Mouse (Mus musculus) heart, embryonic 10.5 days (tissue): ENCODE data around the gene Gm11060. TPM values are rescaled to one million over a fixed set of nuclear protein-coding genes. Genes with fewer than 3 reads are reported as not detected.

Experiments
- DNase-seq: peaks from one replicate; pipeline ENCODE4 v3.0.0-alpha.2; 2017; ENCODE audit warnings: low spot score
- H3K27ac ChIP-seq: fragments of 300-500 bp; sonication (generic); 2 replicates; pipeline ENCODE4 v1.5.1; 2016; ENCODE audit warnings: mild to moderate bottlenecking
- H3K27me3 ChIP-seq: fragments of 300-500 bp; sonication (generic); 2 replicates; pipeline ENCODE4 v1.6.1; 2016; ENCODE audit warnings: mild to moderate bottlenecking; ENCODE audit not compliant: poor library complexity, insufficient read depth, severe bottlenecking
- H3K36me3 ChIP-seq: fragments of 300-500 bp; sonication (generic); 2 replicates; pipeline ENCODE4 v1.6.1; 2016; ENCODE audit warnings: mild to moderate bottlenecking, moderate library complexity
- H3K4me1 ChIP-seq: fragments of 300-500 bp; sonication (generic); 2 replicates; pipeline ENCODE4 v1.6.1; 2016; ENCODE audit warnings: mild to moderate bottlenecking
- H3K4me3 ChIP-seq: fragments of 300-500 bp; sonication (generic); 2 replicates; pipeline ENCODE4 v1.5.1; 2016; ENCODE audit warnings: mild to moderate bottlenecking, moderate library complexity
- H3K9me3 ChIP-seq: fragments of 300-500 bp; sonication (generic); 2 replicates; pipeline ENCODE4 v1.6.1; 2016; ENCODE audit warnings: mild to moderate bottlenecking, moderate library complexity
- WGBS: fragments of 180-500 bp; shearing (Covaris S2); methylation state at CpG from one replicate; pipeline ENCODE4 v1.1.7; 2016; 5-methylcytosine and 5-hydroxymethylcytosine counted together
- polyA plus RNA-seq: library from polyadenylated mRNA; unstranded; fragments of >200 nt; fragmentation: Nextera tagmentation; extraction: Ambion mirVana; gene quantifications from 2 replicates; pipeline ENCODE4 v1.2.1, GENCODE M21; 2016

Gm11060 gene
- polyA plus RNA-seq, 1 experiment from 2014 or later = not detected

DNA sequence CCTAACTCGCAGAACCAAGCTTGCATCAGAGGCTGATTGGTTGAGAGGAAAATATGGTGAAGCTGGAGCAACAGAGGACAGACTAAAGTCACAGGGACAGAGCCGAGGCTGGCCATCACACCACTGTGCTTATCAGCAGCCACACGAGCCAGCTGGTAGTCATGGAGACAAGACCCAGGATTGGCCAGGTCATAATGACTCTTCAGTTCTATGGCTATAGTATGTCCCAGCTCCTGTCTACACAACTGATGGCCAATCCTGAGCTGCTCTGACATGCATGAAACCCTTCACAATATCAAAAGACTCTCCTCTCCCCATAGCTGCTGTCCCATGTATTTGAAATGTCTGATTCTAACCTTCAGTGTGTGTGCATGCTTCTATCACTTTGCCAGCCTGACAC, 3.8 kb upstream of the Gm11060 start:
- no peak overlapping the region for H3K4me3 ChIP-seq
- H3K4me1 ChIP-seq = no peaks in the 10 kb centered on the region; the same call in 1 of the 2 replicates
- no peaks in the 10 kb centered on the region for H3K36me3 ChIP-seq
- H3K27me3 ChIP-seq = no peaks in the 10 kb centered on the region
- no peak for DNase-seq
- no peaks in the 10 kb centered on the region for H3K9me3 ChIP-seq
- WGBS = 47% methylated on average over 3 of the region's 3 CpGs
- no peak overlapping the region for H3K27ac ChIP-seq

- 70% methylated on average over 4 of the region's 4 CpGs for WGBS
- H3K4me3 ChIP-seq = no peak overlapping the region
- no peaks in the 10 kb centered on the region for H3K9me3 ChIP-seq
- no peaks in the 10 kb centered on the region for H3K27me3 ChIP-seq
- no peak for DNase-seq
- no peaks in the 10 kb centered on the region; the same call in 1 of the 2 replicates for H3K4me1 ChIP-seq
- no peaks in the 10 kb centered on the region for H3K36me3 ChIP-seq
- no peak overlapping the region for H3K27ac ChIP-seq
Observed at GRCm38 (mm10) chr2:105089083-105089482, 2.7 kb upstream of the Gm11060 start.

DNA sequence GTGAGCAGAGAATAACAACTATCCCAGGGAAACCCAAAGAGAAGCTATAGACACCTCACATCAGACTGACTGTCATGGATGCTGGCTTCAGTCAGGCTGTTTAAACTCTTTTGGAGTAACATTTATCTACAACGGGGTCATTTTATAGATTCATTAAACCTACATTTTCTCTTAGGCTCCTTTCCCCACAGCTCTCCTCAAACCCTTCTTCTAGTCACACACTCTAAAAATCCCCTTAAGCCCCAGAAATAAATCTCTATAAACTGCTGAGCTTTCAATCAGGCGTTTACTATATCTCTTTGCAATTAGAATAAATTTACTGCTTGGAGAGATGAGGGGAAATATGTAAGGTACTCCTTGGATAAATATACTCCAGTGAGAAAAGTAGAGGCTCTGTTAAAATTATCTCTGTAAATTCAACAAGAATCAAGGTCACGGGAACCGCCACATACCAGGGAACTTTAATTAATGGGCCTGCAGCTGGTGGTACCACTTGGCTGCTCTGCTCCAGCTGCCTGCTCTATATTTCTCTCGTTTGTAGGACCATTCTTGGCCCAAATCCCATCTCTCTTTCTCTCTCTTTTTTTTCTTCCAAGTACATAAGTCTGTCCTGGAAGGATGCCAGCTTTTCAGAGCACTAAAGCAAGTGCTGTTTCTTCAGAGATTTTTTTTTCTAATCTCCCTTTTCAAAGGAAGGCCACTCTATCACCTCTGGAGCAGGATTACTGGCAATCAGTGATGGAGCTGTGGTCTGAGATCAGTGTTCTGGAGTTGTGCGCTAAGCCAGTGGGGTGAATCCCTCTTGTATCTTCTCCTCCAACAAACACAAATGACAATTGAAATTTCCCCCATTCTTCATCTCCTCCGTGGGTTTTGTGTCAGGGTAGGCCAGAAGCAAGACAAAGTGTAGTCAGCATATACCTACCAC, 2.0 kb upstream of the Gm11060 start:
- Histone ChIP-seq H3K4me3 (no peak overlapping the region), H3K4me1 (no peaks in the 10 kb centered on the region; the same call in 1 of the 2 replicates), H3K27me3 (no peaks in the 10 kb centered on the region), H3K9me3 (no peaks in the 10 kb centered on the region), H3K36me3 (no peaks in the 10 kb centered on the region), H3K27ac (no peak overlapping the region)
- WGBS = 52% methylated on average over 7 of the region's 7 CpGs
- no peak for DNase-seq

DNA sequence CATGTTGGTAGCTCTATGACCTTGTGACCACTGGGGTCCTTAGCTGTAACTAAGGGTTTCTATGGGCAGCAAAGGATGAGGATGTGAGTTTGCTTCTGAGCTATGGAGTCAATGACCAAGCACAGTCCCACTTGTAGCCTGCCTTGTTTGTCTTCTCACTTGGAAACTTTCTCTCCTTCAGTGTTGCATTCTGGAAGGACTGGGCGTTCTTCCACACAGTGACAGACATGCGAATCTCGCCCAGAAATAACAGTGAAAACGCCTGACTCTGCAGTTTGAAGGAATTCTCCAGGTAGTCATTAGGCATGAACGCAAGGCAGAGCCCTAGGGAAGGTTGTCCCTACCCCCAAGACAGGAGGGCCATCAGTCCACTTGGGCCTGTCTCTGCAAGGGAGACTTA, 827 bp upstream of the Gm11060 start:
- no peaks in the 10 kb centered on the region for H3K27me3 ChIP-seq
- 68% methylated on average over 5 of the region's 5 CpGs for WGBS
- H3K27ac ChIP-seq = no peak overlapping the region
- no peaks in the 10 kb centered on the region for H3K9me3 ChIP-seq
- DNase-seq = no peak
- no peaks in the 10 kb centered on the region; the same call in 1 of the 2 replicates for H3K4me1 ChIP-seq
- H3K36me3 ChIP-seq = no peaks in the 10 kb centered on the region
- no peak overlapping the region for H3K4me3 ChIP-seq

GRCm38 (mm10) chr2:105097294-105097953, 5.6 kb downstream of the Gm11060 start:
- Histone ChIP-seq H3K27me3 (no peaks in the 10 kb centered on the region), H3K4me1 (0 out of 2 replicates have a peak, but pooled peaks cover 4% of the 10 kb centered on the region), H3K9me3 (no peaks in the 10 kb centered on the region), H3K4me3 (no peak overlapping the region), H3K36me3 (no peaks in the 10 kb centered on the region), H3K27ac (no peak overlapping the region)
- DNase-seq = no peak
- WGBS = 90% methylated on average over 22 of the region's 22 CpGs

DNA sequence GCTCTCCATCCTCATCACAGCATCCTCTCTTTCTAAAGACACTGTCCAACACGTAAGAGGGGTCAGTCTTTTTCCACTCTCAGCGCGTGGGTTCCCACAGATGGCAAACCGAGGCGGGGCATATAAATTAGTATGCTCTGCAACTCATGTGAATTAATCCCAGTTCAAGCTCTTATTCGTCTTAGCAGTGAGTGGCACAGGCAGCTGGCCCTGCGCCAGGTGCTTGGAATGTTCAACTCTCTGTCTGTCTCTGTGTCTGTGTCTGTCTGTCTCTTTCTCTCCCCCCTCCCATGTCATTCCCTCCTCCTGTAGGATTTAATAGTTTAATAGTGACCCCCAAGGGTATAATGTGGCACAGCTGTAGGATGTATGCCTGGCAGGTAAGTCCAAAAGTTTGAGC, 7.6 kb downstream of the Gm11060 start:
- DNase-seq = no peak
- Histone ChIP-seq H3K4me1 (0 out of 2 replicates have a peak, but pooled peaks cover 4% of the 10 kb centered on the region), H3K4me3 (no peak overlapping the region), H3K36me3 (no peaks in the 10 kb centered on the region), H3K27me3 (no peaks in the 10 kb centered on the region), H3K27ac (no peak overlapping the region), H3K9me3 (no peaks in the 10 kb centered on the region)
- WGBS = 80% methylated on average over 7 of the region's 7 CpGs

- no peak for DNase-seq
Observed at GRCm38 (mm10) chr2:105100541-105100940, 8.7 kb downstream of the Gm11060 start.

GRCm38 (mm10) chr2:105108703-105109158, 16.9 kb downstream of the Gm11060 start:
- H3K27ac ChIP-seq = no peak overlapping the region
- no peaks in the 10 kb centered on the region for H3K4me1 ChIP-seq
- no peaks in the 10 kb centered on the region for H3K36me3 ChIP-seq
- WGBS = 34% methylated on average over 6 of the region's 6 CpGs
- H3K9me3 ChIP-seq = no peaks in the 10 kb centered on the region
- H3K27me3 ChIP-seq = peaks cover 17% of the 10 kb centered on the region
- no peak overlapping the region for H3K4me3 ChIP-seq
- no peak for DNase-seq

More at GRCm38 (mm10) chr2:105100541-105100940, 8.7 kb downstream of the Gm11060 start:
- Histone ChIP-seq H3K36me3 (no peaks in the 10 kb centered on the region), H3K9me3 (no peaks in the 10 kb centered on the region), H3K27me3 (no peaks in the 10 kb centered on the region), H3K4me1 (0 out of 2 replicates have a peak, but pooled peaks cover 4% of the 10 kb centered on the region), H3K27ac (no peak overlapping the region), H3K4me3 (no peak overlapping the region)
- WGBS = 57% methylated on average over 7 of the region's 7 CpGs

- WGBS = 27% methylated on average over 9 of the region's 9 CpGs
- Histone ChIP-seq H3K27ac (no peak overlapping the region), H3K9me3 (no peaks in the 10 kb centered on the region), H3K4me3 (no peak overlapping the region), H3K4me1 (no peaks in the 10 kb centered on the region), H3K27me3 (peaks cover 44% of the 10 kb centered on the region), H3K36me3 (no peaks in the 10 kb centered on the region)
- no peak for DNase-seq
Observed at GRCm38 (mm10) chr2:105114074-105114473, 22.3 kb downstream of the Gm11060 start.

DNA sequence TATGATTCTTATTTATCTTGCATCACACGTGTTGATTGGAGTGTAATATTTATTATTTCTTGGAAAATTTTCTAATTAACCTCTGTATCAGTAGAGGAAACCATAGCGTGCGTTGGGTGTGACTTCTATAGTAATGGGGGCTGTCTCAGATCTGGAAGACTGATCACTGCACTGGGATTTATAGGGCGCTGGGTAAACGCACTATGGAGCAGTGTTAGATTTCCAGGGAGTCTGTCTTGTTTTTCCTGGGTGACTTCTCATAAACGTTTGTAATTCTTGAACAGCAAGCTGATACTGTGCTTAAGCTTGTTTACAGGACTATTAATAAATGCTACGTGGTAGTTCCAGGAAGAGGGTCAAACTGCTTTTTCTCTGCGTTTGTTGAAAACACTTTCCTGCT, 25.9 kb downstream of the Gm11060 start:
- Histone ChIP-seq H3K27me3 (peaks cover 72% of the 10 kb centered on the region), H3K4me1 (peaks cover under 1% of the 10 kb centered on the region; the same call in 1 of the 2 replicates), H3K36me3 (no peaks in the 10 kb centered on the region), H3K27ac (no peak overlapping the region), H3K4me3 (no peak overlapping the region), H3K9me3 (no peaks in the 10 kb centered on the region)
- DNase-seq = no peak
- WGBS = 71% methylated on average over 8 of the region's 8 CpGs

- Histone ChIP-seq H3K4me1 (peaks cover 23% of the 10 kb centered on the region), H3K36me3 (no peaks in the 10 kb centered on the region), H3K4me3 (no peak overlapping the region), H3K27ac (no peak overlapping the region), H3K9me3 (no peaks in the 10 kb centered on the region), H3K27me3 (peaks cover 96% of the 10 kb centered on the region)
- WGBS = 4% methylated on average over 8 of the region's 8 CpGs
- no peak for DNase-seq
Observed at GRCm38 (mm10) chr2:105122216-105122615, 30.4 kb downstream of the Gm11060 start.

GRCm38 (mm10) chr2:105122886-105123285, 31.1 kb downstream of the Gm11060 start:
- Histone ChIP-seq H3K27me3 (peaks cover 96% of the 10 kb centered on the region), H3K36me3 (no peaks in the 10 kb centered on the region), H3K4me3 (peak overlapping the region; percentile 52), H3K9me3 (no peaks in the 10 kb centered on the region), H3K4me1 (peaks cover 30% of the 10 kb centered on the region), H3K27ac (peak overlapping the region; percentile 10; the same call in 1 of the 2 replicates)
- WGBS = under 1% methylated on average over 27 of the region's 27 CpGs
- DNase-seq = no peak

GRCm38 (mm10) chr2:105123431-105123830, 31.6 kb downstream of the Gm11060 start:
- 2% methylated on average over 8 of the region's 8 CpGs for WGBS
- Histone ChIP-seq H3K36me3 (no peaks in the 10 kb centered on the region), H3K4me1 (peaks cover 31% of the 10 kb centered on the region), H3K4me3 (peak overlapping the region; percentile 5), H3K27ac (no peak overlapping the region), H3K27me3 (peaks cover 97% of the 10 kb centered on the region), H3K9me3 (no peaks in the 10 kb centered on the region)
- DNase-seq = no peak
